Mouse (Mus musculus) heart, embryonic 16.5 days (tissue): ENCODE data around the gene Lsm14b. TPM values are rescaled to one million over a fixed set of nuclear protein-coding genes. Genes with fewer than 3 reads are reported as not detected.

Experiments
- ATAC-seq: fragments of 200-750 bp; cut with Nextera tagmentation; replicated peaks from 2 replicates; pipeline ENCODE4 v1.8.0; 2017; ENCODE audit warnings: moderate number of reproducible peaks; ENCODE audit not compliant: insufficient read depth, low FRiP score; ENCODE audit errors: extremely low read depth
- H3K27ac ChIP-seq: fragments of 300-500 bp; sonication (generic); 2 replicates; pipeline ENCODE4 v1.5.1; 2014; ENCODE audit warnings: mild to moderate bottlenecking, low read length, control low read depth, moderate library complexity
- H3K27me3 ChIP-seq: fragments of 300-500 bp; sonication (generic); 2 replicates; pipeline ENCODE4 v1.6.1; 2014; ENCODE audit warnings: low read length, mixed read lengths; ENCODE audit not compliant: control insufficient read depth, insufficient read depth
- H3K36me3 ChIP-seq: fragments of 300-500 bp; sonication (generic); 2 replicates; pipeline ENCODE4 v1.6.1; 2014; ENCODE audit not compliant: control insufficient read depth, insufficient read depth
- H3K4me1 ChIP-seq: fragments of 300-500 bp; sonication (generic); 2 replicates; pipeline ENCODE4 v1.6.1; 2014; ENCODE audit warnings: low read length, mixed read lengths; ENCODE audit not compliant: control insufficient read depth, insufficient read depth
- H3K4me2 ChIP-seq: fragments of 300-500 bp; sonication (generic); 2 replicates; pipeline ENCODE4 v1.6.1; 2014; ENCODE audit warnings: low read depth, mild to moderate bottlenecking, control low read depth, low read length
- H3K4me3 ChIP-seq: fragments of 300-500 bp; sonication (generic); 2 replicates; pipeline ENCODE4 v1.5.1; 2014; ENCODE audit warnings: mild to moderate bottlenecking, control low read depth, low read length
- H3K9ac ChIP-seq: fragments of 300-500 bp; sonication (generic); 2 replicates; pipeline ENCODE4 v1.6.1; 2014; ENCODE audit warnings: low read length, control low read depth
- H3K9me3 ChIP-seq: fragments of 300-500 bp; sonication (generic); replicated peaks from 2 replicates; pipeline ENCODE4 v1.6.1; 2016; ENCODE audit warnings: low read length; ENCODE audit not compliant: control insufficient read depth
- WGBS: fragments of 180-500 bp; shearing (Covaris S2); extraction: QIAGEN DNeasy Blood & Tissue Kit; methylation state at CpG from one replicate; pipeline ENCODE4 v1.1.7; 2014; 5-methylcytosine and 5-hydroxymethylcytosine counted together
- polyA plus RNA-seq: library from polyadenylated mRNA; unstranded; fragments of >200 nt; fragmentation: Nextera tagmentation; extraction: Ambion mirVana; gene quantifications from 2 replicates; pipeline ENCODE4 v1.2.1, GENCODE M21; 2015

Gene Lsm14b
- polyA plus RNA-seq, 1 experiment from 2014 or later, result 4.5 TPM

DNA sequence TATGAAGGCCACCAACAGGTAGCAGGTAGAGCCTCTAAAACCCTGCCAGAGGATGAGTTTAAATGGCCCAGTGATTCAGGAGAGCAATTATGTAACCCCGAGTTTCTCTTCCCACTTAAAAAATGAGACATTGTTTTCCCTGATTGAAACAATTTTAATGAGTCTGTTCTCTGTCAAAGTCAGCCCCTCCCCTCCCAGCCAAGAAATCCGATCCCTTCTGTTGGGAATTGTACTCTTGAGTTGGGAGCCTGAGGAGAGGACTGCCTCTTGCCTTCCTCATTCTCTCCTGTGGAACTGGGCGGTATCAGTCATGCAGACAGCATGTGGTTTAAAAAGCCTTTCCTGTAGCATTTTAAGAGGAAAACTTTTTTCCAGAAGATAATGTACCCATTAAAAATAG is 59.8 kb downstream of the Lsm14b start:
- Histone ChIP-seq H3K9ac (no peak overlapping the region), H3K4me1 (no peaks in the 10 kb centered on the region), H3K4me2 (no peak overlapping the region), H3K27ac (no peak overlapping the region), H3K27me3 (no peaks in the 10 kb centered on the region), H3K9me3 (no peaks in the 10 kb centered on the region), H3K4me3 (no peak overlapping the region), H3K36me3 (peaks cover 7% of the 10 kb centered on the region)
- WGBS, result 39% methylated on average over 3 of the region's 3 CpGs
- ATAC-seq, result no peak

Other genes with a start within 250 kb of the Lsm14b start
- 2.1 TPM in 2 replicates for gene Taf4, start 48.3 kb upstream of the Lsm14b start, polyA plus RNA-seq
- 389 and 421 TPM in 2 replicates for gene Psma7, start 17.4 kb downstream of the Lsm14b start, polyA plus RNA-seq
- gene Ss18l1, start 17.5 kb downstream of the Lsm14b start, polyA plus RNA-seq, result 3.2 and 3.5 TPM in 2 replicates
- gene Mtg2, start 45.6 kb downstream of the Lsm14b start, polyA plus RNA-seq, result 30.2 and 30.8 TPM in 2 replicates
- gene Hrh3, start 79.5 kb downstream of the Lsm14b start, polyA plus RNA-seq, result 0.20 TPM in 1 of 2 replicates, not detected in the other
- 35.0 TPM in 2 replicates for gene Osbpl2, start 94.3 kb downstream of the Lsm14b start, polyA plus RNA-seq
- 133 and 148 TPM in 2 replicates for gene Adrm1, start 146.5 kb downstream of the Lsm14b start, polyA plus RNA-seq
- gene Lama5, start 200.9 kb downstream of the Lsm14b start, polyA plus RNA-seq, result 17.7 and 32.1 TPM in 2 replicates
- gene Rps21, start 232.4 kb downstream of the Lsm14b start, polyA plus RNA-seq, result 208 and 247 TPM in 2 replicates
- 6.1 and 9.9 TPM in 2 replicates for gene Cables2, start 248.5 kb downstream of the Lsm14b start, polyA plus RNA-seq